Mouse (Mus musculus) embryonic fibroblast, embryonic 13.5 days (primary cell): ENCODE results near the gene Dhh. TPM values are rescaled to one million over a fixed set of nuclear protein-coding genes. Genes with fewer than 3 reads are reported as not detected.

Experiments used
- H3K27ac ChIP-seq: 2 replicates; pipeline ENCODE4 v1.5.1; 2012; ENCODE audit warnings: low read length, control low read depth, inconsistent platforms; ENCODE audit not compliant: insufficient read depth
- H3K4me1 ChIP-seq: 2 replicates; pipeline ENCODE4 v1.6.1; 2011; ENCODE audit warnings: low read length; ENCODE audit not compliant: control insufficient read depth, insufficient read depth
- H3K4me3 ChIP-seq: 2 replicates; pipeline ENCODE4 v1.5.1; 2011; ENCODE audit warnings: mild to moderate bottlenecking, control low read depth, low read length; ENCODE audit not compliant: insufficient read depth
- CTCF ChIP-seq: IDR thresholded peaks from 2 replicates; pipeline ENCODE4 v1.5.1; 2011; ENCODE audit warnings: mild to moderate bottlenecking, control low read depth, low read length, moderate library complexity, borderline replicate concordance; ENCODE audit not compliant: insufficient read depth
- POLR2A ChIP-seq: IDR thresholded peaks from 2 replicates; pipeline ENCODE4 v1.6.1; 2011; ENCODE audit warnings: low read depth, mild to moderate bottlenecking, control low read depth, low read length, moderate library complexity
- polyA plus RNA-seq: library from polyadenylated mRNA; stranded (reverse); fragments of >200 nt; gene quantifications from 2 replicates; pipeline ENCODE4 v1.2.4, GENCODE M21; 2011; ENCODE audit warnings: low read depth; ENCODE audit not compliant: missing spikeins, insufficient read length

Gene Dhh
- polyA plus RNA-seq, 1 experiment: 0.14 TPM

DNA sequence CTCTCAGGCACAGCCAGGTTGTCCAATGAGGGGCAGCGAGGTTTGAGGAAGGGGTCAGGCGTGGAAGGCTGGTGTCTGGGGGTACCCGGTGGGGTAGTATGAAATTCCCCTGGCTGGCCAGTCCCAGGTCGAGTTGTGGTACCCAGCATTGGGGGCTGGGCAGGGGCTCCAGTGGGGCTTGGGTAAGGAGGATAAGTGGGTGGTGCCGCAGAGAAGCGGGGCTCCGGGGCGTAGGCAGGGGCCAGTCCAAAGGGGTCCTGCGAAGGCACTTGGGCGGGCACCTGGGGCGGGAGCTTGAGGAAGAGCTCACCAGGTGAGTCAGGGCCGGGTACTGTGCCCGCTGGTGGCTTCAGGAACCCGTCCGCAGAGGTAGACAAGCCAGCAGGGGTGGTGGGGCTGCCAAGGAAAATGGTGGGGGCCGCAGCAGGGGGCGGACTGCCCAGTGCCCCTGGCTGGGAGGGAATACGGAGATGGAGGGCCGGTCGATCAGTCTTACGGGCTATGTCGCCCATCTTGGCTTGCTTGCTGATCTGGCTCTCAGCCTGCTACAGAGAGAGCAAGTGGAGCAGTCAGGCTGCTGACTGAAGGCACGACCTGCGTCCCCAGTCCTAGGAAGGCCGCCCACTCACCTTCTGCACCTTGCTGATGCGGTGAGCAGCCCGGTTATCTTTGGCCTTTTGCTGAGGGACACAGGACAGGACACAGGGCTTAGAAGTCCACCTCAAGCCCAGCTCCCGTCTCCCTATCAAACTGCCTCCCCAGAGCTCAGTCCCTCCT is 45.0 kb downstream of the Dhh start:
- H3K27ac ChIP-seq: no peak overlapping the region
- H3K4me1 ChIP-seq: no peaks in the 10 kb centered on the region
- no peak for TF ChIP-seq POLR2A
- no peak for TF ChIP-seq CTCF
- H3K4me3 ChIP-seq: no peak overlapping the region

DNA sequence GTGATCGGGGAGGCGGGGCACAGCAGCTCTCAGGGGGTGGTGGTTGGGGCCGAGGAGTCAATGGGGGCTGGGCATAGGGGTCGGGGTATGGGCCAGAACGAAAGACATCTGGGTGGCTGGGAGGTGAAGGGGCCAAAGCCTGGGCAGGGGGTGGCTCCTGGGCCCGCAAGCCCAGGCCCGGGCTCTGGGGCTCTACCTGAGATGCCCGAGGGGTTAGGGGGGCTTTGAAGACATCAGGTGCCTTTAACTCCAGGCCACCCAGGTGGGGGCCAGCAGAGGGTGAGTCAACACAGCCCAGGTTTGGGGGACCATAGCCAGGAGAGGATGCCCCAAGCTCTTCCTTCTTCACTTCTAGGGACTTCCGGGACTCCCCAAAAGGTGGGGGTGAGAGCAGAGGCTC is 45.6 kb downstream of the Dhh start:
- TF ChIP-seq CTCF (no peak), POLR2A (no peak)
- Histone ChIP-seq H3K4me3 (no peak overlapping the region), H3K4me1 (no peaks in the 10 kb centered on the region), H3K27ac (no peak overlapping the region)

GRCm38 (mm10) chr15:98852071-98852470 is 46.3 kb downstream of the Dhh start:
- H3K4me3 ChIP-seq: no peak overlapping the region
- H3K4me1 ChIP-seq: no peaks in the 10 kb centered on the region
- no peak overlapping the region for H3K27ac ChIP-seq
- TF ChIP-seq POLR2A: no peak
- TF ChIP-seq CTCF: no peak

- Histone ChIP-seq H3K4me3 (no peak overlapping the region), H3K4me1 (no peaks in the 10 kb centered on the region), H3K27ac (no peak overlapping the region)
- TF ChIP-seq POLR2A: no peak
- TF ChIP-seq CTCF: no peak
Observed at GRCm38 (mm10) chr15:98851229-98851818, 47.0 kb downstream of the Dhh start.

DNA sequence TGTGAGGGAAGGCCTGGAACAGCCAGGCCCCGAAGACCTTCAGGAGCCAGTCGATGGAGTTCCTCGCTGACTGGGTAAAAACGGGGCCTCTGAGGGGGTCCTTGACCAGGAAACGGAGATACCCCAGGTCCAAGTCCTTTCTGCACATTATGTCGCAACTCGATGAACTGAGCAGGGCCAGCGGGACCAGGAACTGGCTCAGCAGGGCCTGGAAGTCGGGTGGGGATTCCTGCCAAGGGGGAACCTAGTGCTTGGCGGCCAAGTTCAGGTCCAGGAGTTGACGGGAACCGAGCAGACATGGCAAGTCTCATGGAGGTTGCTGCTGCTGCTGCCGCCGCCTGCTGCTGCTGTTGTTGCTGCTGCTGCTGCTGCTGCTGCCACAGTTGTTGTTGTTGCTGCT is 47.7 kb downstream of the Dhh start:
- TF ChIP-seq CTCF (no peak), POLR2A (no peak)

GRCm38 (mm10) chr15:98849956-98850600 is 48.3 kb downstream of the Dhh start:
- Histone ChIP-seq H3K27ac (no peak overlapping the region), H3K4me3 (no peak overlapping the region), H3K4me1 (no peaks in the 10 kb centered on the region)
- no peak for TF ChIP-seq CTCF
- TF ChIP-seq POLR2A: no peak

More for the DNA sequence above, 47.7 kb downstream of the Dhh start:
- Histone ChIP-seq H3K4me1 (no peaks in the 10 kb centered on the region), H3K4me3 (no peak overlapping the region), H3K27ac (no peak overlapping the region)

DNA sequence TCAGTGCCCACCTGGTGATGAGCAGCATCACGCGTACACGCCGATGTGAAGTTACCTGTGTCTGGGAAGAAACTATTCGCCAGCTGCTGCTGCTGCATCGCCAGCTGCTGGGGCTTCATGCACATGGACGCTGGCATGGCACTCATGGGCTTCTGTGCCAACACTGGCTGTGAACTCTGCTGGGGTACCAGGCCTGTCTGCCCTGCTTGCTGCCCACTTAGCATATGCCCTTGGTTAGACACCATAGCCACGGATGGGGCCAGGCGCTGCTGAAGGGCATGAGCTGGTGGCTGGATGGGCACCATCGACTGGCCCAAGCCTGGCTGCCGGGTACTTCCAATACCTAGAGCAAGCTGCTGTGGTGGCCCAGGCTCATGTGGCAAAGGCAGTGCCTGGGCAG is 49.2 kb downstream of the Dhh start:
- no peak overlapping the region for H3K4me3 ChIP-seq
- H3K27ac ChIP-seq: no peak overlapping the region
- TF ChIP-seq POLR2A (no peak), CTCF (no peak)
- no peaks in the 10 kb centered on the region for H3K4me1 ChIP-seq

DNA sequence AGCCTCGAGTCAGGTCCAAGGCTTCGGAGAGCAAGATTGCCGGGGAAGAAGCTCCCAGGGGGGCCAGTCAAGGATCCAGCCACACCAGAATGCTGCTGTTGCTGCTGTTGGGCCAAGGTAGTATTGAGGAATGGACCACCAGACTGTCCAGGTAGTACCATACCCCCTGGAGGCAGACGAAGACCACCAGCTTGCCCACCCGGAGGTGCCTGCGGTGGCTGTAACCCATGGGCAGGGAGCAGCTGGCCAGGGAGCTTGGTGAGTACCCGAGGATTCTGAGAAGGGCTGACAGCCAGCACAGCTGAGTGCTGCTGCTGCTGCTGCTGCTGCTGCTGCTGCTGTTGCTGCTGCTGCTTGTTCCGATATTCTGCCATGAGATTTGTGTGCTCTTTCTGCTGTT is 52.2 kb downstream of the Dhh start:
- no peaks in the 10 kb centered on the region for H3K4me1 ChIP-seq
- H3K4me3 ChIP-seq: no peak overlapping the region
- no peak overlapping the region for H3K27ac ChIP-seq
- TF ChIP-seq POLR2A: no peak
- TF ChIP-seq CTCF: no peak

- TF ChIP-seq POLR2A: no peak
- no peak for TF ChIP-seq CTCF
- H3K4me3 ChIP-seq: no peak overlapping the region
- no peak overlapping the region for H3K27ac ChIP-seq
Observed at GRCm38 (mm10) chr15:98845149-98845548, 53.2 kb downstream of the Dhh start.

More at GRCm38 (mm10) chr15:98845149-98845548, 53.2 kb downstream of the Dhh start:
- H3K4me1 ChIP-seq: no peaks in the 10 kb centered on the region
